Mouse (Mus musculus) MN1 (cell line): ENCODE data around the gene Gm16430.
"Not testable (repeated sequence)": the region's sequence is repeated elsewhere in the genome, so short reads cannot be mapped to it uniquely, and the experiment has no call there.

Experiments
- DNase-seq: peaks from one replicate; pipeline ENCODE4 v3.0.0-alpha.2; 2016; ENCODE audit warnings: low spot score

Gm16430 gene

GRCm38 (mm10) chrX:54621911-54622310 is at the start of gene Gm16430:
Gene Gm16430 (plus strand): TSS chrX:54622211.
- DNase-seq, result not testable (repeated sequence)
